Mouse (Mus musculus): ENCODE measurements around the gene Myo1b. TPM values are rescaled to one million over a fixed set of nuclear protein-coding genes. Genes with fewer than 3 reads are reported as not detected.

The Myo1b gene
- total and polyA plus RNA-seq, 2 experiments = 35.1 to 176 TPM

- Histone ChIP-seq H3K4me1 (ENCODE audit: control insufficient read depth, insufficient read depth, low read length) (peaks cover 12% of the 10 kb centered on the region), H3K9ac (ENCODE audit: low read depth, low read length) (no peak overlapping the region), H3K36me3 (ENCODE audit: control insufficient read depth, insufficient read depth, low read length) (no peaks in the 10 kb centered on the region), H3K27me3 (ENCODE audit: control insufficient read depth, insufficient read depth, low read length) (no peaks in the 10 kb centered on the region), H3K4me3 (ENCODE audit: insufficient read depth, low read depth, low read length) (no peak overlapping the region), H3K27ac (replicated peaks; ENCODE audit: insufficient read depth, low read depth, low read length) (no peak overlapping the region), H3K79me2 (ENCODE audit: control insufficient read depth, insufficient read depth, low read length) (peaks cover 26% of the 10 kb centered on the region; the same call in 1 of the 2 replicates)
- TF ChIP-seq CTCF (IDR thresholded peaks at IDR 0.05; ENCODE audit: low read depth, low read length) (no peak), POLR2A (IDR thresholded peaks at IDR 0.05; ENCODE audit: extremely low read depth, insufficient read depth, low read length) (no peak)
- no peak for DNase-seq (ENCODE audit: extremely low read depth, low read depth, low spot score)
- WGBS = 73% methylated on average over 8 of the region's 8 CpGs
These were observed 8.1 kb downstream of the Myo1b start for GRCm38 (mm10) chr1:51907821-51908220.

GRCm38 (mm10) chr1:51906206-51906906, 9.5 kb downstream of the Myo1b start:
- TF ChIP-seq POLR2A (IDR thresholded peaks at IDR 0.05; ENCODE audit: extremely low read depth, insufficient read depth, low read length) (no peak), CTCF (IDR thresholded peaks at IDR 0.05; ENCODE audit: low read depth, low read length) (no peak)
- Histone ChIP-seq H3K27ac (replicated peaks; ENCODE audit: insufficient read depth, low read depth, low read length) (no peak overlapping the region), H3K79me2 (ENCODE audit: control insufficient read depth, insufficient read depth, low read length) (peaks cover 30% of the 10 kb centered on the region; the same call in 1 of the 2 replicates), H3K9ac (ENCODE audit: low read depth, low read length) (no peak overlapping the region), H3K36me3 (ENCODE audit: control insufficient read depth, insufficient read depth, low read length) (no peaks in the 10 kb centered on the region), H3K4me3 (ENCODE audit: insufficient read depth, low read depth, low read length) (no peak overlapping the region), H3K4me1 (ENCODE audit: control insufficient read depth, insufficient read depth, low read length) (peaks cover 12% of the 10 kb centered on the region), H3K27me3 (ENCODE audit: control insufficient read depth, insufficient read depth, low read length) (no peaks in the 10 kb centered on the region)
- no peak for DNase-seq (ENCODE audit: extremely low read depth, low read depth, low spot score)
- 91% methylated on average over 8 of the region's 8 CpGs for WGBS

GRCm38 (mm10) chr1:51905073-51905472, 10.8 kb downstream of the Myo1b start:
- DNase-seq (ENCODE audit: extremely low read depth, low read depth, low spot score) = peak; percentile 73
- no peaks in the 10 kb centered on the region for H3K36me3 ChIP-seq (ENCODE audit: control insufficient read depth, insufficient read depth, low read length)
- TF ChIP-seq CTCF (IDR thresholded peaks at IDR 0.05; ENCODE audit: low read depth, low read length) (no peak), POLR2A (IDR thresholded peaks at IDR 0.05; ENCODE audit: extremely low read depth, insufficient read depth, low read length) (no peak)
- 20% methylated on average over 6 of the region's 6 CpGs for WGBS
- H3K9ac ChIP-seq (ENCODE audit: low read depth, low read length) = no peak overlapping the region
- peak overlapping the region; percentile 60; the same call in 1 of the 2 replicates for H3K27ac ChIP-seq (replicated peaks; ENCODE audit: insufficient read depth, low read depth, low read length)
- peaks cover 39% of the 10 kb centered on the region; the same call in 1 of the 2 replicates for H3K79me2 ChIP-seq (ENCODE audit: control insufficient read depth, insufficient read depth, low read length)
- peaks cover 12% of the 10 kb centered on the region for H3K4me1 ChIP-seq (ENCODE audit: control insufficient read depth, insufficient read depth, low read length)
- no peaks in the 10 kb centered on the region for H3K27me3 ChIP-seq (ENCODE audit: control insufficient read depth, insufficient read depth, low read length)
- no peak overlapping the region for H3K4me3 ChIP-seq (ENCODE audit: insufficient read depth, low read depth, low read length)

GRCm38 (mm10) chr1:51897160-51897572, 18.7 kb downstream of the Myo1b start:
- no peaks in the 10 kb centered on the region for H3K36me3 ChIP-seq (ENCODE audit: control insufficient read depth, insufficient read depth, low read length)
- WGBS = 70% methylated on average over 6 of the region's 6 CpGs
- H3K27ac ChIP-seq (replicated peaks; ENCODE audit: insufficient read depth, low read depth, low read length) = no peak overlapping the region
- TF ChIP-seq POLR2A (IDR thresholded peaks at IDR 0.05; ENCODE audit: extremely low read depth, insufficient read depth, low read length) (no peak), CTCF (IDR thresholded peaks at IDR 0.05; ENCODE audit: low read depth, low read length) (no peak)
- no peak overlapping the region for H3K4me3 ChIP-seq (ENCODE audit: insufficient read depth, low read depth, low read length)
- peaks cover 23% of the 10 kb centered on the region for H3K4me1 ChIP-seq (ENCODE audit: control insufficient read depth, insufficient read depth, low read length)
- no peak for DNase-seq (ENCODE audit: extremely low read depth, low read depth, low spot score)
- H3K9ac ChIP-seq (ENCODE audit: low read depth, low read length) = no peak overlapping the region
- H3K27me3 ChIP-seq (ENCODE audit: control insufficient read depth, insufficient read depth, low read length) = no peaks in the 10 kb centered on the region
- peaks cover 30% of the 10 kb centered on the region; the same call in 1 of the 2 replicates for H3K79me2 ChIP-seq (ENCODE audit: control insufficient read depth, insufficient read depth, low read length)

GRCm38 (mm10) chr1:51895961-51896360, 19.9 kb downstream of the Myo1b start:
- TF ChIP-seq POLR2A (IDR thresholded peaks at IDR 0.05; ENCODE audit: extremely low read depth, insufficient read depth, low read length) = no peak
- no peak for TF ChIP-seq CTCF (IDR thresholded peaks at IDR 0.05; ENCODE audit: low read depth, low read length)
- H3K4me3 ChIP-seq (ENCODE audit: insufficient read depth, low read depth, low read length) = peak overlapping the region; percentile 54
- H3K79me2 ChIP-seq (ENCODE audit: control insufficient read depth, insufficient read depth, low read length) = peaks cover 32% of the 10 kb centered on the region
- H3K27ac ChIP-seq (replicated peaks; ENCODE audit: insufficient read depth, low read depth, low read length) = peak overlapping the region; percentile 41
- peak; percentile 96 for DNase-seq (ENCODE audit: extremely low read depth, low read depth, low spot score)
- WGBS = 22% methylated on average over 10 of the region's 10 CpGs
- peaks cover 31% of the 10 kb centered on the region for H3K4me1 ChIP-seq (ENCODE audit: control insufficient read depth, insufficient read depth, low read length)
- H3K36me3 ChIP-seq (ENCODE audit: control insufficient read depth, insufficient read depth, low read length) = no peaks in the 10 kb centered on the region
- no peak overlapping the region for H3K9ac ChIP-seq (ENCODE audit: low read depth, low read length)
- H3K27me3 ChIP-seq (ENCODE audit: control insufficient read depth, insufficient read depth, low read length) = no peaks in the 10 kb centered on the region

- Histone ChIP-seq H3K27ac (replicated peaks; ENCODE audit: insufficient read depth, low read depth, low read length) (peak overlapping the region; percentile 95), H3K36me3 (ENCODE audit: control insufficient read depth, insufficient read depth, low read length) (no peaks in the 10 kb centered on the region), H3K4me1 (ENCODE audit: control insufficient read depth, insufficient read depth, low read length) (peaks cover 38% of the 10 kb centered on the region), H3K27me3 (ENCODE audit: control insufficient read depth, insufficient read depth, low read length) (no peaks in the 10 kb centered on the region), H3K4me3 (ENCODE audit: insufficient read depth, low read depth, low read length) (peak overlapping the region; percentile 54), H3K9ac (ENCODE audit: low read depth, low read length) (peak overlapping the region; percentile 58; the same call in 1 of the 2 replicates), H3K79me2 (ENCODE audit: control insufficient read depth, insufficient read depth, low read length) (peaks cover 28% of the 10 kb centered on the region)
- peak; percentile 76 for DNase-seq (ENCODE audit: extremely low read depth, low read depth, low spot score)
- TF ChIP-seq CTCF (IDR thresholded peaks at IDR 0.05; ENCODE audit: low read depth, low read length) (no peak), POLR2A (IDR thresholded peaks at IDR 0.05; ENCODE audit: extremely low read depth, insufficient read depth, low read length) (no peak)
- WGBS = 19% methylated on average over 3 of the region's 3 CpGs
These were observed 21.1 kb downstream of the Myo1b start for GRCm38 (mm10) chr1:51894721-51895120.

Measured in liver, adult 2 months (tissue).